Mouse (Mus musculus) cerebellum, adult 2 months (tissue): ENCODE results near the gene Edaradd. TPM values are rescaled to one million over a fixed set of nuclear protein-coding genes. Genes with fewer than 3 reads are reported as not detected.

Source experiments
- DNase-seq, 2 experiments: peaks; one replicate each; pipeline ENCODE4 v3.0.0; 2021
- H3K27ac ChIP-seq: fragments of 200-500 bp; 2 replicates; pipeline ENCODE4 v1.5.1; 2012; ENCODE audit warnings: low read length, control low read depth, inconsistent platforms; ENCODE audit not compliant: insufficient read depth
- H3K27me3 ChIP-seq: fragments of 200-500 bp; 2 replicates; pipeline ENCODE4 v1.6.1; 2012; ENCODE audit warnings: inconsistent platforms, mild to moderate bottlenecking, low read length, moderate library complexity; ENCODE audit not compliant: control insufficient read depth, insufficient read depth
- H3K4me1 ChIP-seq: fragments of 200-500 bp; 2 replicates; pipeline ENCODE4 v1.6.1; 2011; ENCODE audit warnings: low read length; ENCODE audit not compliant: control insufficient read depth, insufficient read depth
- H3K4me3 ChIP-seq: fragments of 200-500 bp; replicated peaks from 2 replicates; pipeline ENCODE3; 2011; ENCODE audit warnings: mild to moderate bottlenecking, low read depth, low read length, control low read depth; ENCODE audit not compliant: insufficient read depth
- CTCF ChIP-seq: fragments of 200-500 bp; IDR thresholded peaks from 2 replicates; pipeline ENCODE4 v1.5.1; 2011; ENCODE audit warnings: low read depth, mild to moderate bottlenecking, control low read depth, low read length, moderate library complexity, borderline replicate concordance; ENCODE audit not compliant: insufficient read depth
- POLR2A ChIP-seq: fragments of 200-500 bp; IDR thresholded peaks from 2 replicates; pipeline ENCODE4 v1.6.1; 2011; ENCODE audit warnings: low read length, control low read depth, borderline replicate concordance; ENCODE audit not compliant: insufficient read depth
- WGBS: fragments of 180-500 bp; shearing (Covaris S2); methylation state at CpG from one replicate; pipeline ENCODE4 v1.1.7; 2018; 5-methylcytosine and 5-hydroxymethylcytosine counted together
- polyA plus RNA-seq: library from polyadenylated mRNA; depleted of rRNA; stranded (reverse); fragments of >200 nt; gene quantifications from 2 replicates; pipeline ENCODE4 v1.2.3, GENCODE M21; 2012

Gene Edaradd
- polyA plus RNA-seq, 1 experiment = not detected

GRCm38 (mm10) chr13:12559462-12560120 lies 39.4 kb upstream of the Edaradd start:
- Histone ChIP-seq H3K4me3 (no peak overlapping the region), H3K4me1 (no peaks in the 10 kb centered on the region), H3K27me3 (no peaks in the 10 kb centered on the region), H3K27ac (no peak overlapping the region)
- DNase-seq = no peak
- TF ChIP-seq CTCF (no peak), POLR2A (no peak)
- 56% methylated on average over 6 of the region's 6 CpGs for WGBS

GRCm38 (mm10) chr13:12559044-12559443 lies 38.8 kb upstream of the Edaradd start:
- DNase-seq = no peak
- no peak for TF ChIP-seq CTCF
- no peak for TF ChIP-seq POLR2A
- WGBS = 54% methylated on average over 3 of the region's 3 CpGs
- Histone ChIP-seq H3K4me1 (no peaks in the 10 kb centered on the region), H3K27me3 (no peaks in the 10 kb centered on the region), H3K4me3 (no peak overlapping the region), H3K27ac (no peak overlapping the region)

GRCm38 (mm10) chr13:12554211-12554610 lies 34.0 kb upstream of the Edaradd start:
- Histone ChIP-seq H3K4me1 (no peaks in the 10 kb centered on the region; the same call in 1 of the 2 replicates), H3K27ac (no peak overlapping the region), H3K27me3 (no peaks in the 10 kb centered on the region), H3K4me3 (no peak overlapping the region)
- 70% methylated on average over 4 of the region's 4 CpGs for WGBS
- DNase-seq = no peak
- no peak for TF ChIP-seq POLR2A
- no peak for TF ChIP-seq CTCF

GRCm38 (mm10) chr13:12543880-12544568 lies 23.8 kb upstream of the Edaradd start:
- Histone ChIP-seq H3K27me3 (no peaks in the 10 kb centered on the region), H3K27ac (no peak overlapping the region), H3K4me3 (no peak overlapping the region), H3K4me1 (no peaks in the 10 kb centered on the region)
- TF ChIP-seq POLR2A (no peak), CTCF (no peak)
- no peak for DNase-seq
- WGBS = 89% methylated on average over 8 of the region's 8 CpGs

- no peak for DNase-seq
- 72% methylated on average over 5 of the region's 5 CpGs for WGBS
- TF ChIP-seq CTCF (no peak), POLR2A (no peak)
- H3K27me3 ChIP-seq = no peaks in the 10 kb centered on the region
- H3K4me1 ChIP-seq = no peaks in the 10 kb centered on the region
- H3K4me3 ChIP-seq = no peak overlapping the region
- H3K27ac ChIP-seq = no peak overlapping the region
Observed at GRCm38 (mm10) chr13:12543246-12543645, 23.0 kb upstream of the Edaradd start.

- no peaks in the 10 kb centered on the region for H3K27me3 ChIP-seq
- H3K27ac ChIP-seq = no peak overlapping the region
- H3K4me1 ChIP-seq = no peaks in the 10 kb centered on the region
- 12% methylated on average over 23 of the region's 23 CpGs for WGBS
- H3K4me3 ChIP-seq = no peak overlapping the region
- DNase-seq = peak; percentile 17 to 33
- TF ChIP-seq POLR2A (no peak), CTCF (no peak)
Observed at GRCm38 (mm10) chr13:12542006-12542981, 22.1 kb upstream of the Edaradd start.

- H3K27me3 ChIP-seq = no peaks in the 10 kb centered on the region
- no peak overlapping the region for H3K4me3 ChIP-seq
- TF ChIP-seq POLR2A (no peak), CTCF (no peak)
- no peaks in the 10 kb centered on the region for H3K4me1 ChIP-seq
- no peak overlapping the region for H3K27ac ChIP-seq
- 54% methylated on average over 13 of the region's 13 CpGs for WGBS
- DNase-seq = no peak
Observed at GRCm38 (mm10) chr13:12540119-12540518, 19.9 kb upstream of the Edaradd start.
